Mouse (Mus musculus): Measurements from ENCODE around the gene Cbln3.

Gene Cbln3

DNA sequence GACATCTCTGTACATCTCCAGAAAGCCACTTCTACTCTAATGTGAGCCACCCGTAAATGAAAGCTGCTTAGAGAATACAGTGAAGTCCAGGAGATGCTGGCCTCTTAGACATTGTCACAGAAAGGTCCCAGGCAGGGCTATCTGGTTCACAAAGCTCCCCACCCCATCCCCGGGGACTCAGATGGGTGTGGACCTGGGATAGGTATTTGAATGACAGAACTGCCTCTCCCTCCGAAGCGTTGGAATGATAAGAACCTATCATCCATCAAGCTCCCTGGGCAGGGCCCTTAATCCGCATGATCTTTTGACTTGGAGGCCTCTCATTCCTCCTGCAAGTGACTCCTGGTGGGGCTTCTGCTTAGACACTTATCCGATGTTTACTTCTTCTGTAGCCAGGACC is 33.3 kb downstream of the Cbln3 start:
- DNase-seq (ENCODE audit: low spot score in 2 of 2): no peak

GRCm38 (mm10) chr14:55845506-55846294 is 38.5 kb downstream of the Cbln3 start:
- no peak for DNase-seq (ENCODE audit: low spot score in 2 of 2)

DNA sequence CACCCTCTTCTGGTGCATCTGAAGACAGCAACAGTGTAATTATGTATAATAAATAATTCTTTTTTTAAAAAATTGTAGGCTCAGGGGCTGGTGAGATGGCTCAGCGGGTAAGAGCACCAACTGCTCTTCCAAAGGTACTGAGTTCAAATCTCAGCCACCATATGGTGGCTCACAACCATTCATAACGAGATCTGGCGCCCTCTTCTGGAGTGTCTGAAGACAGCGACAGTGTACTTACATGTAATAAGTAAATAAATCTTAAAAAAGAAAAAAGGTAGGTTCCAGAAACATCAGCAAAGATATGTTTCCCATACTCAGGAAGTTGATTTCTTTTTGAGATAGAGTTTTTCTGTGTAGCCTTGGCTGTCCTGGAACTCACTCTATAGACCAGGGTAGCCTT is 41.4 kb downstream of the Cbln3 start:
- DNase-seq (ENCODE audit: low spot score in 2 of 2): no peak

- DNase-seq (ENCODE audit: low spot score in 2 of 2): no peak
Measured at GRCm38 (mm10) chr14:55840853-55841366, 43.3 kb downstream of the Cbln3 start.

GRCm38 (mm10) chr14:55838740-55839139 is 45.5 kb downstream of the Cbln3 start:
- DNase-seq (ENCODE audit: low spot score in 2 of 2): no peak

- no peak for DNase-seq (ENCODE audit: low spot score in 2 of 2)
Measured at GRCm38 (mm10) chr14:55838312-55838711, 45.9 kb downstream of the Cbln3 start.

DNA sequence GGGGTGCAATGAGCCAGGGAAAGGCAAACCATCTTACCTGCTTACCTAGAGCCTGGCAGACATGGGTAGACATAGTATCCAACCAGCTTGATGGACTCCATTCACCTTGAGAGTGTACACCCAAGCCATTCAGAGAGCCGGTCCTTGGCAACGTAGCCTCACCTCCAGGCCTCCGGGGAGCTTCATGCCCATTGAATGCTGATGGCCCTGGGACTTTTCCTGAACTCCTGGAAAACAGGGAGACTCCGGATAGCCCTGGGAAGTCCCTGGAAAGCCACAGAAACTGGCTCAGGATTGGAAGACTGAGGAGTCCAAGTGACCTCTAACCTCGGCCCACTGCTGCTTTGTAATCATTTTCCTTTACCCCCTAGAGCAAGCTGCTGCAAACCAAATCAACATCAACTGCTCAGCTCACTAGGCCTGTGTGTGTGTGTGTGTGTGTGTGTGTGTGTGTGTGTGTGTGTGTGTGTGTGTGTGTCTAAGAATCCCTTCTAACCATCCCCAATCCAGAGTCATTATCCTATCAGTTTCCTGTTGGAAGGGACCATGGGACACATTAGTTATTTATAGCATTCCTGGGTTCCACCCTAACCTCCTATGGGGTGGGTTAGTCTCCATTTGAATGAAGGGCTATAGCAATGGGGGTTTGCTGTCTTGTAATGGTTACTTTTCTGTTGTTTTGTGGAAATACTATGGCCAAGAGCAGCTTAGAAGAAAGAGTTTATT is 49.2 kb downstream of the Cbln3 start:
- no peak for DNase-seq (ENCODE audit: low spot score in 2 of 2)

DNA sequence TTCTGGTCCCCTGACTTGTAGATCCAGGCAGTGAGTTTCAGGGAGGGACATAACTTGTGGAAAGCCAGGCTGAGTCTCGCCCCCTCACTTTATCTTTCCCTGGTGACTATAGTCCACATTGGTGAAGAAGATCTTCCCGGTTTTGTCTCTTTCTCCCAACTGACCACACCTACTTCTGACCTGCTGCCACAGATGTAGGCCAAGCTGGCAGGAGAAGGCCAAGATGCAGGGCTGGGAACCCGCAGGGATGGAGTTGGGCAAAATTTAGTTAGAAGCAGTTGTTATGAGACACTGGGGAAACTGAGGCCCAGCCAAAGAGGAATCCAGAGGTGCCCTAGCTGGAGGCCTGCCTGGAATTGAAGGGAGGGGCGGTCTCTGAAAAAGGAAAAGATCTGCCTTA is 51.1 kb downstream of the Cbln3 start:
- no peak for DNase-seq (ENCODE audit: low spot score in 2 of 2)

DNA sequence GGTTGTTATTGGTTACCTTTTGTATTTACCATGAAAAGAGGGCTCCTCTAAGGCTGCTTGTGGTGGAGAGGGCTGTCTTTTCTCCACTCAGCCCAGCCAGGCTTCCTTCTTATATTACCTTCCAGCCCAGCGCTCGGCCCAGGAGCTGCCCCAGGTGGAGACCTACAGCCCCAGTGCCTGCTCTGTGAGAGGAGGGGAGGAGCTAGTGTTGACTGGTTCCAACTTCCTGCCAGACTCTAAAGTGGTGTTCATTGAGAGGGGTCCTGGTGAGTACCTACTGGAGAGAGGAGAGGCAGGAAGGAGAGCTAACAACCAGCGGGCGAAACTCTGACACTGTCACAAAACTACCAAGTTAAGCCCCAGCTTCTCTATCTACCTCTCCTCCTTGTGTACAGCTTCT is 53.9 kb downstream of the Cbln3 start:
- peak in 1 of 2 experiments; percentile 23 for DNase-seq (ENCODE audit: low spot score in 2 of 2)

GRCm38 (mm10) chr14:55829854-55830253 is 54.3 kb downstream of the Cbln3 start:
- peak in 1 of 2 experiments; percentile 51 for DNase-seq (ENCODE audit: low spot score in 2 of 2)

All from urinary bladder, postnatal 4 days (tissue).